In the genomic region with DNA sequence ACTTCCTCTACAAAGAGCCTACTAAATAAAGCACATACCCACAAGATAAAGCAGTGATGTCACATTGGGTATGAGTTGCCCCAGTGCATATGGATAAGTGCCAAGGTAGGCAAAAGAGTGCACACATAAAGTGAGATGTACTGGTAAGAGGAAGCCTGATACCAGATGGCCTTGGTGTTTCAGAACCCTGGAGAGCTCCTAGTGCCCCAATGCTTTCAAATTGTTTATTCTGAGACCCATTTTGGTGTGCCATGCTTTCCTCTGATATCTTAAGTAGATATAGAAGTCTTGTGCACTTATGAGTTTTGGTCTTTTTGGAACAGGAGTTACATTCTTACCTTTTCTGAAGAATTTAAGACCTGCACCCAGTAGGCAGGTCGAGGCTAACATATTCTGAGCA, we compare ENCODE assay signal across 11 mouse cellular contexts.
DNase-seq lines count a peak whose midpoint lies in the region; ATAC-seq and TF ChIP-seq lines count a peak whose summit lies in the region.
"Had no signal": no experiment of that assay in that cellular context is flagged by ENCODE, and none has a peak within 500 bp of the region (broad histone marks: within the 10 kb centered on the region; RNA-seq: fewer than 3 reads in every experiment).

No protein-coding gene starts in this region.

- no peaks in the 10 kb centered on the region for H3K4me1 ChIP-seq in kidney, embryonic 15.5 days
- no peaks in the 10 kb centered on the region for H3K4me1 ChIP-seq in ES-E14 (ENCODE audit: control insufficient read depth in 2 of 2, insufficient read depth in 2 of 2, low read length in 2 of 2, poor library complexity in 1 of 2)
- H3K4me1 ChIP-seq: embryonic facial prominence, embryonic 15.5 days; heart, embryonic 12.5 days had no signal

- H3K4me2 ChIP-seq in kidney, embryonic 15.5 days: no peak overlapping the region
- H3K4me2 ChIP-seq: embryonic facial prominence, embryonic 15.5 days; heart, embryonic 12.5 days had no signal

- H3K9ac ChIP-seq in kidney, embryonic 15.5 days: no peak overlapping the region
- H3K9ac ChIP-seq in ES-E14 (ENCODE audit: insufficient read depth, low read depth, low read length, poor library complexity, severe bottlenecking): no peak overlapping the region
- H3K9ac ChIP-seq: embryonic facial prominence, embryonic 15.5 days; heart, embryonic 12.5 days had no signal

- WGBS in kidney, embryonic 15.5 days: 64% methylated on average over 1 of the region's 1 CpGs

- H3K27me3 ChIP-seq in kidney, embryonic 15.5 days: peaks cover 14% of the 10 kb centered on the region
- H3K27me3 ChIP-seq: heart, embryonic 12.5 days had no signal

- H3K4me3 ChIP-seq in kidney, embryonic 15.5 days (replicated peaks): no peak overlapping the region
- H3K4me3 ChIP-seq in ES-E14 (ENCODE audit: insufficient read depth in 1 of 2, low read depth in 1 of 2, low read length in 2 of 2, poor library complexity in 1 of 2, severe bottlenecking in 1 of 2): no peak overlapping the region
- H3K4me3 ChIP-seq: embryonic facial prominence, embryonic 15.5 days; heart, embryonic 12.5 days had no signal

- DNase-seq in kidney, postnatal 14 days: peak; percentile 2
- DNase-seq in ES-E14 (ENCODE audit: low read depth, low spot score): peak; percentile 11
- peak; percentile 33 for DNase-seq in adrenal gland, postnatal 14 days
- peak; percentile 55 for DNase-seq in forelimb bud, embryonic 11.5 days (ENCODE audit: low read depth, low spot score)
- DNase-seq in T-cell, adult 2 months (ENCODE audit: low spot score): no peak
- DNase-seq in ovary, adult 18-20 months (ENCODE audit: low spot score): no peak
- DNase-seq: right cerebral cortex, postnatal 25 days had no signal

- H3K9me3 ChIP-seq in kidney, embryonic 15.5 days (replicated peaks): no peaks in the 10 kb centered on the region
- H3K9me3 ChIP-seq in ES-E14 (ENCODE audit: control insufficient read depth, insufficient read depth, low read depth, low read length): no peaks in the 10 kb centered on the region
- H3K9me3 ChIP-seq: embryonic facial prominence, embryonic 15.5 days; heart, embryonic 12.5 days had no signal

- ATAC-seq in kidney, embryonic 15.5 days (replicated peaks; ENCODE audit: low FRiP score): no peak
- ATAC-seq in granulocyte monocyte progenitor cell, adult 5-6 weeks (replicated peaks; ENCODE audit: poor library complexity, severe bottlenecking): no peak

- in situ Hi-C loops in ES-E14 (cut with MboI; ENCODE audit: low sequenced_read_pairs in 2 of 2, unreplicated experiment in 2 of 2): no loop called here

- H3K27ac ChIP-seq in kidney, embryonic 15.5 days: no peak overlapping the region
- H3K27ac ChIP-seq in ES-E14 (ENCODE audit: insufficient read depth, low read depth, low read length, poor library complexity, severe bottlenecking): no peak overlapping the region
- H3K27ac ChIP-seq: embryonic facial prominence, embryonic 15.5 days had no signal

- H3K36me3 ChIP-seq in kidney, embryonic 15.5 days: no peaks in the 10 kb centered on the region
- no peaks in the 10 kb centered on the region for H3K36me3 ChIP-seq in ES-E14 (ENCODE audit: control insufficient read depth, insufficient read depth, low read length, poor library complexity, severe bottlenecking)
- H3K36me3 ChIP-seq: embryonic facial prominence, embryonic 15.5 days; heart, embryonic 12.5 days had no signal

TF ChIP-seq in ES-E14, 5 proteins besides CTCF, POLR2A, EP300 and RAD21:
- TF ChIP-seq ZC3H11A (IDR thresholded peaks at IDR 0.05; ENCODE audit: borderline replicate concordance, low read depth, low read length) (no peak), HCFC1 (IDR thresholded peaks at IDR 0.05; ENCODE audit: borderline replicate concordance, insufficient read depth, low read length) (no peak), ZNF384 (IDR thresholded peaks at IDR 0.05; ENCODE audit: low read depth, low read length) (no peak), MAFK (IDR thresholded peaks at IDR 0.05; ENCODE audit: insufficient read depth, low read depth, low read length) (no peak), CHD2 (IDR thresholded peaks at IDR 0.05; ENCODE audit: low read depth, low read length) (no peak)

Comparison
In these comparisons a context has a peak if more than half of its experiments do, and no peak if none do; other contexts are left out.
1. DNase-seq: peak in kidney, postnatal 14 days (single experiment), ES-E14 (single experiment), adrenal gland, postnatal 14 days (single experiment) and forelimb bud, embryonic 11.5 days (single experiment); none in T-cell, adult 2 months (single experiment) and ovary, adult 18-20 months (single experiment).